Mouse (Mus musculus): Measurements from ENCODE around the gene Zfp184.

DNA sequence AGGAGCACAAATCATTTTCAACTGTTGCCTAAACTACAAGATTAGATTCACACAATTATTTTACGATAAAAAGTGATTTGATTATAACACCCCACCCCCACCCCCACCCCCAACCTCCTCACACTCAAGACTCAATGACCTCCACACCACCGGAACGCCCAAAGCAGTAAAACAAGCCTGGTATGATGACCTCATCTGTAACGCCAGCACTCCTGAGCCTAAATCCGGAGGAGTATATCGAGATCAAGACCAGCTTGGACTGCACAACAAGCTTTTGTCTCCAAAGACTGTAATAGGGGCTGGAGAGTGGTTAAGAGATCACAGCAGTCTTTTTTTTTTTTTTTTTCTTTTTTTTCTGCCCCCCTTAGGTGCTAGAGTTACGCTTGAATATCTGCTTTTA lies 9.1 kb upstream of the Zfp184 start:
- no peak for TF ChIP-seq CTCF (IDR thresholded peaks at IDR 0.05; ENCODE audit: low read depth)
- TF ChIP-seq EP300 (optimal IDR thresholded peaks at IDR 0.05) = no peak

Measured in stomach, postnatal 0 days (tissue).